Mouse (Mus musculus): ENCODE results near the gene Tmem63a. TPM values are rescaled to one million over a fixed set of nuclear protein-coding genes. Genes with fewer than 3 reads are reported as not detected.
A peak's percentile ranks its signal among the peaks of the same experiment; 100 is the strongest.

The Tmem63a gene
- polyA plus RNA-seq, 1 experiment: 42.5 TPM

DNA sequence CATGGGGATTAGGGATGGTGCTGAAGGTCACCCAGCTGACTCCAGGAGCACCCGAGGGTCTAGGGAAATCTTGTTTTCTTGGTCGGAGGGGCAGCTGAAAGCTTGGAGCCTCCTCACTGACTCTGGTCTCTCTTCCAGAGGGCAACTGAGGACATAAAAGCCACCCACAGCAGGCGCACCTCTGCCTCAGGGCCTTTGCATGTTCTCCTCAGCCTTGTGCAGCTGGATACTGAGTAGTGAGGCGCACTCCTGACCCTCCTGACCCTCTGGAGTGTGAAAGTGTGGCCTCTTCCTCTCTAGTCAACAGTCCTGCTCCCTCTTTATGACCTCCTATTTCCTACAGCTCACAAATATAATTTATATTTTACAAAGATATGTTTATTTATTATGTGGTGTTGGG lies 73.9 kb downstream of the Tmem63a start:
- Histone ChIP-seq H3K4me1 (ENCODE audit: control insufficient read depth, insufficient read depth, insufficient read length) (peaks cover 16% of the 10 kb centered on the region; the same call in 1 of the 2 replicates), H3K27me3 (ENCODE audit: control insufficient read depth, insufficient read depth, low read length) (no peaks in the 10 kb centered on the region), H3K36me3 (ENCODE audit: control insufficient read depth, insufficient read depth, low read length) (0 out of 2 replicates have a peak, but pooled peaks cover 1% of the 10 kb centered on the region), H3K4me3 (ENCODE audit: extremely low read depth, insufficient read depth, insufficient read length) (no peak overlapping the region), H3K27ac (ENCODE audit: insufficient read depth, low read length) (peak overlapping the region; percentile 91)
- TF ChIP-seq CTCF (IDR thresholded peaks at IDR 0.05; ENCODE audit: extremely low read depth, insufficient read depth, insufficient read length, insufficient replicate concordance) (no peak), POLR2A (IDR thresholded peaks at IDR 0.05; ENCODE audit: low read depth, low read length) (no peak)
- no peak for DNase-seq (ENCODE audit: low read depth in 1 of 2, low spot score in 2 of 2)
- 74% methylated on average over 4 of the region's 4 CpGs for WGBS

DNA sequence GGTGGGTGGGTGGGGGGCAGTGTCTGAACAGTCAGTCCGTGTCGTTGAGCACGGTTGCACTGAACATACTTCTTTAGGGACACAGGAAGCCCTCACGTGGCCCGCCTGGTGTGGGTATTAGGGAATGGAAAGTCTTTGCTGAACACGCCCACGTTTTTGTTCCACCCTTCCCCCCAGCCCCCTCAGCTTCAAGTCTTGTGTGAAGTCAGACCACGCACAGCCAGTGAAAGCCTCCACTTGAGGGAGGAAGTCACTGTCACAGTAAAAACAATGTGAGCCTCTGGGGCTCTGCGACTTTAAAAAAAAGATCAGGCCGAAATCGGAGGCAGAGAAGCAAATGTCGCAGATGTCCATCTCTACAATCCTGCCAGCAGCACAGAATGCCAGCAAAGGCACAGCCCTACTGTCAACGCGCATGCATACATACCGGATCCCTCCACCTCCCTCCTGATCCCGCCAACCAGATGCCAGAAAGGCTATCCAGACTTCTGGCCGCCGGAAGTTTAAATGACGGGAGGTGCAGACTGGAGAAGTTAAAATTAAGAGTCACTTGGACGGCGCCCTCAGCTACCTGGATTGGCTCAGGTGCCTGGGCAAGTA lies 74.5 kb downstream of the Tmem63a start:
- TF ChIP-seq POLR2A (IDR thresholded peaks at IDR 0.05; ENCODE audit: low read depth, low read length) (peak; percentile 44; the same call in 1 of the 2 replicates), CTCF (IDR thresholded peaks at IDR 0.05; ENCODE audit: extremely low read depth, insufficient read depth, insufficient read length, insufficient replicate concordance) (no peak)
- Histone ChIP-seq H3K36me3 (ENCODE audit: control insufficient read depth, insufficient read depth, low read length) (0 out of 2 replicates have a peak, but pooled peaks cover 1% of the 10 kb centered on the region), H3K4me1 (ENCODE audit: control insufficient read depth, insufficient read depth, insufficient read length) (peaks cover 16% of the 10 kb centered on the region; the same call in 1 of the 2 replicates), H3K4me3 (ENCODE audit: extremely low read depth, insufficient read depth, insufficient read length) (peak overlapping the region; percentile 70), H3K27ac (ENCODE audit: insufficient read depth, low read length) (peak overlapping the region; percentile 94), H3K27me3 (ENCODE audit: control insufficient read depth, insufficient read depth, low read length) (no peaks in the 10 kb centered on the region)
- under 1% methylated on average over 21 of the region's 21 CpGs for WGBS
- peak; percentile 81 to 92 for DNase-seq (ENCODE audit: low read depth in 1 of 2, low spot score in 2 of 2)

DNA sequence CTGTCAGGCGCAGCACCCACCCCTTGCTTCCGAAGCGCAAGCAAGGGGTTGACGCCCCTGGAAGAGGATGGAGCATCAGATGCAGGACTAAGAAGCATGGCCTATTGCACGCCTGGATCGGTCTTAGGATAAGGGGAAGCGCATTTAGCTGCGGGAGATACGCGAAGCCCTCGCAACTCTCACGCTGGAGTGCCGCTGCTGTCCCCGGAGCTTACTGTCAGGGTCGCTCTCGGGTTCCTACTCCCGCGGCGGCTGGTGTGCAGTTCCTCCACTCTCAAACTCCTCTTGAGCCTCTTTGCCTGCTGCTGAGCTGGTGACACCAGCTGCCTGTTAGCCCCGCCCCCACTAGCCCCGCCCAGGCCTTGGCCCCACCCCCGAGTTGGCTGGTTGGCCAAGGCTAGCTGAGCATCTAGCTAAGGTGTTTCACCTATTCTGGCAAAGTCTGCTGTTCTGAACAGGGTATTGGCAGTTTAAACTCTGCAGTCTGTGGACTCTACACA lies 75.1 kb downstream of the Tmem63a start:
- Histone ChIP-seq H3K4me3 (ENCODE audit: extremely low read depth, insufficient read depth, insufficient read length) (peak overlapping the region; percentile 70), H3K4me1 (ENCODE audit: control insufficient read depth, insufficient read depth, insufficient read length) (peaks cover 16% of the 10 kb centered on the region; the same call in 1 of the 2 replicates), H3K27me3 (ENCODE audit: control insufficient read depth, insufficient read depth, low read length) (no peaks in the 10 kb centered on the region), H3K27ac (ENCODE audit: insufficient read depth, low read length) (peak overlapping the region; percentile 94), H3K36me3 (ENCODE audit: control insufficient read depth, insufficient read depth, low read length) (0 out of 2 replicates have a peak, but pooled peaks cover 1% of the 10 kb centered on the region)
- DNase-seq (ENCODE audit: low read depth in 1 of 2, low spot score in 2 of 2): peak; percentile 69 to 86
- TF ChIP-seq POLR2A (IDR thresholded peaks at IDR 0.05; ENCODE audit: low read depth, low read length): peak; percentile 94
- TF ChIP-seq CTCF (IDR thresholded peaks at IDR 0.05; ENCODE audit: extremely low read depth, insufficient read depth, insufficient read length, insufficient replicate concordance): no peak
- WGBS: under 1% methylated on average over 22 of the region's 22 CpGs

DNA sequence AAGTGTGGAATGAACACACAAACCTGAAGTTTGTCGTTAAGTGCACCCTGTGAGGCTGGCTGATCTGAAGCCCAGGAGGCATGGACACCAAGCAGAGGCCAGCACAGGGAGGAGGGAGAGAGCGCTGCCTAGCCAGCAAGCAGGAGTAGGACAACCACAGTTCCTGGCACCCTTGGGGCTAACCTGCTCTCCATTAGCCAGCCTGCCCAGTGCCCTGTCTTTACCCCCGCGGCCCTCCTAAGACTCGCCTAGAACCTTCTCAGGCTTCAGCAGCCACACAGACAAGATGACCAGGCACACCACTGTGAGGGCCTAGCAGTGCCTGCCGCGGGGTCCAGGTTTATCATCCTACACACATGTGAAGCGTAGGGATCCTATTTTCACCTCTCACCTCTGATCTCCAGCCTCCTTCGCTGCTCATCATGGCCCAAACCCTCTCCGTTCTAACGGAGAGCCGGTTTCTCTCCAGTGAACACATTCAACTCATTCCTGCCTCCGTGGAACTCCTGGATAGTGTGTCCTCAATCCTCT lies 75.8 kb downstream of the Tmem63a start:
- Histone ChIP-seq H3K36me3 (ENCODE audit: control insufficient read depth, insufficient read depth, low read length) (no peaks in the 10 kb centered on the region), H3K4me1 (ENCODE audit: control insufficient read depth, insufficient read depth, insufficient read length) (peaks cover 16% of the 10 kb centered on the region; the same call in 1 of the 2 replicates), H3K4me3 (ENCODE audit: extremely low read depth, insufficient read depth, insufficient read length) (no peak overlapping the region), H3K27me3 (ENCODE audit: control insufficient read depth, insufficient read depth, low read length) (no peaks in the 10 kb centered on the region), H3K27ac (ENCODE audit: insufficient read depth, low read length) (no peak overlapping the region)
- WGBS: 83% methylated on average over 13 of the region's 13 CpGs
- TF ChIP-seq CTCF (IDR thresholded peaks at IDR 0.05; ENCODE audit: extremely low read depth, insufficient read depth, insufficient read length, insufficient replicate concordance) (no peak), POLR2A (IDR thresholded peaks at IDR 0.05; ENCODE audit: low read depth, low read length) (no peak)
- DNase-seq (ENCODE audit: low read depth in 1 of 2, low spot score in 2 of 2): no peak

DNA sequence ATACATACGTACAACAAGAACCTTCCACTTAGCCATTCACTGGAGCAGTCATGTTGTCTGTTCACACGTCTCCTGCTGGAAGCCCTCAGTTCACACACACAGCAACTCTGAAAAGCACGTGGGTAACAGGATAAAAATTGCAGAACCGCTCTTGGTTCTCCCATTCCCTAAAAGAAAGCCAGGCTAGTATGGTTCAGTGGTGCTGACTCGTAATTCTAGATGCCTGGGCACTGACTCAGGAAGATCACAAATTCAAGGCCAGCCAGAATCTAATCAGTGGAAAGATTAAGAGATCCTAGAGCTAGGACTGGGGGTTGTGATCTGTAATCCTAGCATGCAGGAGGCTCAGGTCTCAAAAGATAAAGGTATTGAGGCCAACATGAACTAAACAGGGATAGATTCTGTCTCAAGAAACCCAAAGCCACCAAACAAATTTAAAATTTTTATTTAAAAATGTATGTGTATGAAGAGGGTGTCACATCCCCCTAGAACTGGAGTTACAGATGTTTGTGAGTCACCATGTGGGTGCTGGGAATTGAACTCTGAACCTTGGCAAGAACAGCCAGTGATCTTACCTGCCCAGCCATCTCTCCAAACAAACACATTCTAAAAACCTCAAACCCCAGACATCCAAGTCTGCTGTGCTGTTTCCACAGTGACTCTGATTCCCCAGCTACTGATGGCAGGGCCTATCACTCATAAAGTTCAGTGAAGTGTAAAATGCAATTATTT lies 78.8 kb downstream of the Tmem63a start, which contains the start of gene Ephx1:
Gene Ephx1 (minus strand): TSS at position 149 of the 732 bp plus-strand sequence.
- Histone ChIP-seq H3K4me3 (ENCODE audit: extremely low read depth, insufficient read depth, insufficient read length) (no peak within 1 kb of the TSS), H3K36me3 (ENCODE audit: control insufficient read depth, insufficient read depth, low read length) (no peaks in the 10 kb centered on the region), H3K27ac (ENCODE audit: insufficient read depth, low read length) (no peak within 1 kb of the TSS), H3K4me1 (ENCODE audit: control insufficient read depth, insufficient read depth, insufficient read length) (peaks cover 3% of the 10 kb centered on the region; the same call in 1 of the 2 replicates), H3K27me3 (ENCODE audit: control insufficient read depth, insufficient read depth, low read length) (no peaks in the 10 kb centered on the region)
- 72% methylated on average over 5 of the region's 5 CpGs for WGBS
- no peak for TF ChIP-seq POLR2A (IDR thresholded peaks at IDR 0.05; ENCODE audit: low read depth, low read length)
- no peak for TF ChIP-seq CTCF (IDR thresholded peaks at IDR 0.05; ENCODE audit: extremely low read depth, insufficient read depth, insufficient read length, insufficient replicate concordance)
- no peak for DNase-seq (ENCODE audit: low read depth in 1 of 2, low spot score in 2 of 2)

DNA sequence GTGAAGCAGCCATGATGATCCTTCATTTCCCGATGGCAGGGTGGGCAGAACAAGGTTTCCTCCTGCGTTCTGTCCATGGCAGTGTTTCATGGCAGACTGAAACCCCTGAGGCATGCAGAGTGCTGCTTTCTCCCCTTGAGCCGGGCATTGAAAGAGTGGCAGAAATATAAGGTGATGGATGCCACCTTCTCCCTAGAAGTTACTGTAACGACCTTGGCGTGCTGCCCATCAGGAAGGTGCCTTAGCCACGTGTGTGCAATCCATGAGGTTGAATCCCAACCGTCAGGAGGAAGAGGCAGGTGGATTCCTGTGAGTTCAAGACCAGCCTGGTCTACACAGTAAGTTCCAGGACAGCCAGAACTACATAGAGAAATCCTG lies 79.3 kb downstream of the Tmem63a start:
- H3K4me3 ChIP-seq (ENCODE audit: extremely low read depth, insufficient read depth, insufficient read length): no peak overlapping the region
- 75% methylated on average over 7 of the region's 7 CpGs for WGBS
- H3K27ac ChIP-seq (ENCODE audit: insufficient read depth, low read length): no peak overlapping the region
- TF ChIP-seq CTCF (IDR thresholded peaks at IDR 0.05; ENCODE audit: extremely low read depth, insufficient read depth, insufficient read length, insufficient replicate concordance): no peak
- TF ChIP-seq POLR2A (IDR thresholded peaks at IDR 0.05; ENCODE audit: low read depth, low read length): no peak
- no peak for DNase-seq (ENCODE audit: low read depth in 1 of 2, low spot score in 2 of 2)
- no peaks in the 10 kb centered on the region for H3K36me3 ChIP-seq (ENCODE audit: control insufficient read depth, insufficient read depth, low read length)
- H3K4me1 ChIP-seq (ENCODE audit: control insufficient read depth, insufficient read depth, insufficient read length): no peaks in the 10 kb centered on the region
- no peaks in the 10 kb centered on the region for H3K27me3 ChIP-seq (ENCODE audit: control insufficient read depth, insufficient read depth, low read length)
